Mouse (Mus musculus): ENCODE results near the gene Rd3. TPM values are rescaled to one million over a fixed set of nuclear protein-coding genes. Genes with fewer than 3 reads are reported as not detected.

Rd3 gene
- 44.9 and 76.7 TPM in 2 replicates for polyA plus RNA-seq (2012; rRNA removed)

- peak within 1 kb of the TSS; percentile 18; the same call in 1 of the 2 replicates for H3K27ac ChIP-seq (ENCODE audit: control insufficient read depth, insufficient read depth, low read depth, low read length)
- H3K36me3 ChIP-seq (ENCODE audit: control insufficient read depth, insufficient read depth, low read length): no peaks in the 10 kb centered on the region
- H3K27me3 ChIP-seq (ENCODE audit: control insufficient read depth, insufficient read depth, low read length): no peaks in the 10 kb centered on the region
- peak within 1 kb of the TSS; percentile 80 for H3K4me3 ChIP-seq (ENCODE audit: control insufficient read depth, low read depth, low read length)
- peak; percentile 36; the same call in 1 of the 2 replicates for TF ChIP-seq POLR2A (IDR thresholded peaks at IDR 0.05; ENCODE audit: control insufficient read depth, low read depth, low read length)
- TF ChIP-seq CTCF (IDR thresholded peaks at IDR 0.05; ENCODE audit: control insufficient read depth, insufficient read depth, insufficient replicate concordance, low read depth, low read length): no peak
- H3K4me1 ChIP-seq (ENCODE audit: control insufficient read depth, insufficient read depth, low read length): no peaks in the 10 kb centered on the region; the same call in 1 of the 2 replicates
These were observed at the start of gene Rd3 for GRCm38 (mm10) chr1:191977187-191977586. Rd3 (plus strand) TSS chr1:191977370.

GRCm38 (mm10) chr1:191928345-191928744 is 48.8 kb upstream of the Rd3 start:
- no peak overlapping the region for H3K4me3 ChIP-seq (ENCODE audit: control insufficient read depth, low read depth, low read length)
- peaks cover 5% of the 10 kb centered on the region for H3K4me1 ChIP-seq (ENCODE audit: control insufficient read depth, insufficient read depth, low read length)
- H3K27me3 ChIP-seq (ENCODE audit: control insufficient read depth, insufficient read depth, low read length): no peaks in the 10 kb centered on the region
- H3K27ac ChIP-seq (ENCODE audit: control insufficient read depth, insufficient read depth, low read depth, low read length): no peak overlapping the region
- no peaks in the 10 kb centered on the region for H3K36me3 ChIP-seq (ENCODE audit: control insufficient read depth, insufficient read depth, low read length)
- TF ChIP-seq CTCF (IDR thresholded peaks at IDR 0.05; ENCODE audit: control insufficient read depth, insufficient read depth, insufficient replicate concordance, low read depth, low read length): no peak

- Histone ChIP-seq H3K27ac (ENCODE audit: control insufficient read depth, insufficient read depth, low read depth, low read length) (no peak overlapping the region), H3K4me1 (ENCODE audit: control insufficient read depth, insufficient read depth, low read length) (peaks cover 5% of the 10 kb centered on the region), H3K4me3 (ENCODE audit: control insufficient read depth, low read depth, low read length) (no peak overlapping the region), H3K27me3 (ENCODE audit: control insufficient read depth, insufficient read depth, low read length) (no peaks in the 10 kb centered on the region), H3K36me3 (ENCODE audit: control insufficient read depth, insufficient read depth, low read length) (no peaks in the 10 kb centered on the region)
- no peak for TF ChIP-seq POLR2A (IDR thresholded peaks at IDR 0.05; ENCODE audit: control insufficient read depth, low read depth, low read length)
- TF ChIP-seq CTCF (IDR thresholded peaks at IDR 0.05; ENCODE audit: control insufficient read depth, insufficient read depth, insufficient replicate concordance, low read depth, low read length): no peak
These were observed 48.1 kb upstream of the Rd3 start for GRCm38 (mm10) chr1:191929065-191929464.

GRCm38 (mm10) chr1:191929897-191930524 is 47.2 kb upstream of the Rd3 start:
- Histone ChIP-seq H3K27me3 (ENCODE audit: control insufficient read depth, insufficient read depth, low read length) (no peaks in the 10 kb centered on the region), H3K4me3 (ENCODE audit: control insufficient read depth, low read depth, low read length) (no peak overlapping the region), H3K27ac (ENCODE audit: control insufficient read depth, insufficient read depth, low read depth, low read length) (no peak overlapping the region), H3K4me1 (ENCODE audit: control insufficient read depth, insufficient read depth, low read length) (peaks cover 5% of the 10 kb centered on the region), H3K36me3 (ENCODE audit: control insufficient read depth, insufficient read depth, low read length) (no peaks in the 10 kb centered on the region)
- no peak for TF ChIP-seq POLR2A (IDR thresholded peaks at IDR 0.05; ENCODE audit: control insufficient read depth, low read depth, low read length)
- TF ChIP-seq CTCF (IDR thresholded peaks at IDR 0.05; ENCODE audit: control insufficient read depth, insufficient read depth, insufficient replicate concordance, low read depth, low read length): no peak

GRCm38 (mm10) chr1:191930525-191931105 is 46.6 kb upstream of the Rd3 start:
- Histone ChIP-seq H3K27ac (ENCODE audit: control insufficient read depth, insufficient read depth, low read depth, low read length) (no peak overlapping the region), H3K4me3 (ENCODE audit: control insufficient read depth, low read depth, low read length) (no peak overlapping the region), H3K27me3 (ENCODE audit: control insufficient read depth, insufficient read depth, low read length) (no peaks in the 10 kb centered on the region), H3K36me3 (ENCODE audit: control insufficient read depth, insufficient read depth, low read length) (no peaks in the 10 kb centered on the region), H3K4me1 (ENCODE audit: control insufficient read depth, insufficient read depth, low read length) (peaks cover 5% of the 10 kb centered on the region)
- TF ChIP-seq CTCF (IDR thresholded peaks at IDR 0.05; ENCODE audit: control insufficient read depth, insufficient read depth, insufficient replicate concordance, low read depth, low read length) (no peak), POLR2A (IDR thresholded peaks at IDR 0.05; ENCODE audit: control insufficient read depth, low read depth, low read length) (no peak)

GRCm38 (mm10) chr1:191932286-191932985 is 44.7 kb upstream of the Rd3 start:
- H3K27me3 ChIP-seq (ENCODE audit: control insufficient read depth, insufficient read depth, low read length): no peaks in the 10 kb centered on the region
- H3K27ac ChIP-seq (ENCODE audit: control insufficient read depth, insufficient read depth, low read depth, low read length): no peak overlapping the region
- no peak for TF ChIP-seq CTCF (IDR thresholded peaks at IDR 0.05; ENCODE audit: control insufficient read depth, insufficient read depth, insufficient replicate concordance, low read depth, low read length)
- TF ChIP-seq POLR2A (IDR thresholded peaks at IDR 0.05; ENCODE audit: control insufficient read depth, low read depth, low read length): no peak
- no peaks in the 10 kb centered on the region for H3K36me3 ChIP-seq (ENCODE audit: control insufficient read depth, insufficient read depth, low read length)
- H3K4me3 ChIP-seq (ENCODE audit: control insufficient read depth, low read depth, low read length): no peak overlapping the region
- H3K4me1 ChIP-seq (ENCODE audit: control insufficient read depth, insufficient read depth, low read length): peaks cover 5% of the 10 kb centered on the region

- TF ChIP-seq POLR2A (IDR thresholded peaks at IDR 0.05; ENCODE audit: control insufficient read depth, low read depth, low read length) (no peak), CTCF (IDR thresholded peaks at IDR 0.05; ENCODE audit: control insufficient read depth, insufficient read depth, insufficient replicate concordance, low read depth, low read length) (no peak)
- H3K4me3 ChIP-seq (ENCODE audit: control insufficient read depth, low read depth, low read length): no peak overlapping the region
- H3K36me3 ChIP-seq (ENCODE audit: control insufficient read depth, insufficient read depth, low read length): no peaks in the 10 kb centered on the region
- H3K27ac ChIP-seq (ENCODE audit: control insufficient read depth, insufficient read depth, low read depth, low read length): no peak overlapping the region
- H3K27me3 ChIP-seq (ENCODE audit: control insufficient read depth, insufficient read depth, low read length): no peaks in the 10 kb centered on the region
- peaks cover 5% of the 10 kb centered on the region for H3K4me1 ChIP-seq (ENCODE audit: control insufficient read depth, insufficient read depth, low read length)
These were observed 44.1 kb upstream of the Rd3 start for GRCm38 (mm10) chr1:191932986-191933632.
